Mouse (Mus musculus) kidney, adult 9 months (tissue): ENCODE results near the gene Vps8.

ENCODE experiments used
- DNase-seq: peaks from one replicate; pipeline ENCODE4 v3.0.0; 2022

Vps8 gene

GRCm38 (mm10) chr16:21422645-21423545 is at the start of gene Vps8:
Gene Vps8, plus strand, starts transcription at chr16:21423118.
- DNase-seq, result peak; percentile 93

GRCm38 (mm10) chr16:21373316-21373960 is 49.5 kb upstream of the Vps8 start:
- DNase-seq, result no peak

GRCm38 (mm10) chr16:21374067-21374466 is 48.9 kb upstream of the Vps8 start:
- no peak for DNase-seq

DNA sequence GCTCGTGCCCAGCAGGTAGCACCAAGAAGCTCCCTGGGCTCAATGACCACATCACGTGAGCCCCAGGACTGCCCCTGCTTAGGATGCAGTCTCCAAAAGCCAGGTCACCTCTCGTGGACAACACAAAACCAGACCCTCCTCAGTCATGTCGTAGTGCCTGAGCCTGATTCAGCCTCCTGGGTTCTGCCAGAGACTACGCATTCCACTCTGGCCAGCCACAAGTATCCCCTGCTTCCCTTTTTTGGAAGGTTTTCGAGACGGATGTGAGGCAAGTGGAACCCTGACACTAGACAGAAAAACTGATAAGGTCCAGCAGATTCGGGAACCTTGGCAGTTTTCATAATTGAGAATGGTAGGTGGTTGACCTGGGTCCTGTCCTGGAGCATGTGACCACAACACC is 47.8 kb upstream of the Vps8 start:
- no peak for DNase-seq

DNA sequence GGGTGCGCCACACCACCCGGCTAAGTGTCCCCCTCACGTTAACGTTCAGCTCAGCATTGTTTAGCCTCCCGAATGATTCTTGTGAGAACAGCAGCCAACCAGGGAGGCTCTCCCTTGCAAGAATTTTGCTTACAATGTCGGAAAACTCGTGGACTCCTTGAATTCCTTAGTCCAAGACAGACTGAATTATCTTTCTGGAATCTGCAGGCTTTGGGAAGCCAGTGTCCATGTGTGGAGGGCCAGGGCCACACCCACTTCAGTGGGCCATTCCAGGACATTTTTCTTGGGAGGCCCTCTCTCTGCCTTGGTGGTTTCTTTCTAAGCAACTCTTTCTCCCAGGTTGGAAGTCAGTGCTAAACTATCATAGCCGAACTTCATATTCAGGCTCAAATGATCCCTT is 46.6 kb upstream of the Vps8 start:
- DNase-seq, result no peak

DNA sequence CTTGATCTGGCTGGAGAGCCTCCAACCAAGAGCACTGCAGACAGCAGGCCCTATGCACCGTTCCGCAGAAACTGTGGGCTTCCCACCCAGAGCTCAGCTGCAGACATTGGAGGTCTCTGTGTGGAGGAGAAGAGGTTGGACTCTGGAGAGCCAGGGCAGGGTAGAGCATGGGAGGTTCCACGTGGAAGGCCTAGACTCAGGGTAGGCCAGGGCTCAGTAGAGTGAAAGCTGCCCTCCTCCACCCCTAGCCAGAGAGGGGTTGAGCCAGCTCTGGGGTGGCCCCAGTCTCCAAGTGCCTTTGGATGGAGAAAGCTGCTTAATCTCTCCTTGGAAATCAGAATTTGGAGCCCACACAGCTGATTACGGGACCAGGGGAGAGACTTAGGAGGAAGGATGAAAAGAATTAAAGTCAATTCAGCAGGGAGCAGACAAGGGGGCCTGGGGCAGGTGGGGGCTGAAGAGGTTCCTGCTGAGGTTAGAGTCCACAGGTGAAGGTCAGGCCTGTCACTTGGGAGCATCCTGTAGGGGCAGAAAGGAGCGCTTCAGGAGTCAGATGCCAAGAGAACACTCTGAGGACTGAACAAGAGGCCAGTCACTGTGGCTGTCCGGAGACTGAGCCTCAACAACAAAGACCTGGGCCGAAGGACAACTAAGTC is 45.8 kb upstream of the Vps8 start:
- no peak for DNase-seq

GRCm38 (mm10) chr16:21377605-21377968 is 45.3 kb upstream of the Vps8 start:
- no peak for DNase-seq

DNA sequence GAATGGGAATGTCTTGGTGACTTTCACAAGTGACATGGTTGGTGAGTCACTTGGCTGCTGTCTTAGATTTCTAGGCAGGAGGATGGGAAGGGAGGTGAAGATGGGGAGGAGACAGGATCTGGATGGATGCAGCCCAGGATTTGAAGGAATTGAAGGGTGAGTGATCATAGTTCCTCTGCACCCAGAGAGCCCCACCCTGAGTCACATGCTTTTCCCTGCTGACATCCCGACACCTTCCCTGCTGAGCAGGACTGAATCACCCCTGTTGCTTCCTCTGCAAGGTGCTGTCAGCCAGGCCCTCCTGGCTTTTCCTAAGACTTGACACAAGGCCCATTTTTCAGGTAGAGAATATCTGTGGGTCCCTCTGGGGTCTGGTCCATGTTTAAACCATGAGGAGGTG is 41.4 kb upstream of the Vps8 start:
- no peak for DNase-seq

GRCm38 (mm10) chr16:21382152-21382911 is 40.6 kb upstream of the Vps8 start:
- no peak for DNase-seq

DNA sequence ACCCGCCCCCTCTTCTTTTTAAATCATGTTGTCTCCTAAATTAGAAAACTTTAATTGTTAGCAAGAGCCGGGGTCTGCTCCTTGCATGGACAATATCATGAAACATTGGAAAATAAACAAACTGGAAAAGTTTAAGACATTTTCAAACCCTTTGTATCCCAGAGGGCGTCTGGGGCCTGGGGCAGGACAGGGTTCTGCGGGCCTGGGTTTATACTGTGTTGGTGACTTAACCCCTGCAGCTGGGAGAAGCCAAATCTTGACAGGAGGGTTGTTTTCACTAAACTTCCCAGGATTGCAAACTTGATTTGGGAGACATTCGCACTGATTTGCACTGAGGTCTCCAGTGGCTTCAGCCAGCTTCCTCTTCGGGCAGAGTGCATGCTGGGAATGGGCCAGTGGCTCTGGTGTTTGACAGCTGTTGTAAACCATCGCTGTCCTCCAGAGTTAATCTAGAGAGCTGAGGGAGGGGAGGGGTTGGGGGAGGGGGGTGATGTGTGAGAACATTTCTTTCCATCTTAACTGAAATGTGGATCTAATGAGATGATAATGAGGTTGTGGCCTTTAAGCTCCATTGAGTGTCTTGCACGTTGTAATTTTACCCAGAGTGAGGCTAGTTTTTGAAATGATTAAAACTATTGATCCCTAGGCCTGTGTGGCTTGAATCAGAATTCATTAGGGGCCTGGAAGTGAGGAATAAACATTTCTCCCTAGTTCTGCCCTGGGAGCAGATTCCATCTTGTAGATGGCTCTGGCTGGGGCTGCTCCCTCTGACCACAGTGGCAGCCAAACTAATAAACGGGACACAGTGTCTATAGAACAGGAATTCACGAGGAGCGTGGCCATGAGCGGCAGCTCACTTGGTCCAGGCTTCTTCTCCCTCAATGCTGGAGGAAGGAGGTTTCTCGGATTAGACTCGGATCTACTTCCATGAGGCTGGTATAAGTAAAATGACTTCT is 36.7 kb upstream of the Vps8 start:
- peak; percentile 29 for DNase-seq

- DNase-seq, result peak; percentile 27
Observed at GRCm38 (mm10) chr16:21389316-21389715, 33.6 kb upstream of the Vps8 start.

- DNase-seq, result no peak
Observed at GRCm38 (mm10) chr16:21390744-21391143, 32.2 kb upstream of the Vps8 start.

DNA sequence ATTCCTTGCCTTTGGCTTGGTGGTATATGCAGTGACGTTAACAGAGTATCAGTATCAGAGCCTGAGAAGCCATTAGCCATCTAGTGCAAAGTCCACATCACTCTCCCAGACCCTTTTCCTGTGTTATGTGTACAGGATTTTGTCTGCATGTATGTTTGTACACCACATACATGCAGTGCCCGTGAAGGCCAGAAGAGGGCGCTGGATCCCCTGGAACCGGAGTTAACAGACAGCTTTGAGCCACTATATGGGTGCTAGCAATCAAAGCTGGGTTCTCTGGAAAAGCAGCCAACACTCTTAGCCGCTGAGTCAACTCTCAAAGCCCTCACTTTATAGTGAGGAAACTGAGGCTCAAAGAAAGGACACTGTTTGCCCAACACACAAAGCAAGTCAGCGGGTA is 30.8 kb upstream of the Vps8 start:
- no peak for DNase-seq

DNA sequence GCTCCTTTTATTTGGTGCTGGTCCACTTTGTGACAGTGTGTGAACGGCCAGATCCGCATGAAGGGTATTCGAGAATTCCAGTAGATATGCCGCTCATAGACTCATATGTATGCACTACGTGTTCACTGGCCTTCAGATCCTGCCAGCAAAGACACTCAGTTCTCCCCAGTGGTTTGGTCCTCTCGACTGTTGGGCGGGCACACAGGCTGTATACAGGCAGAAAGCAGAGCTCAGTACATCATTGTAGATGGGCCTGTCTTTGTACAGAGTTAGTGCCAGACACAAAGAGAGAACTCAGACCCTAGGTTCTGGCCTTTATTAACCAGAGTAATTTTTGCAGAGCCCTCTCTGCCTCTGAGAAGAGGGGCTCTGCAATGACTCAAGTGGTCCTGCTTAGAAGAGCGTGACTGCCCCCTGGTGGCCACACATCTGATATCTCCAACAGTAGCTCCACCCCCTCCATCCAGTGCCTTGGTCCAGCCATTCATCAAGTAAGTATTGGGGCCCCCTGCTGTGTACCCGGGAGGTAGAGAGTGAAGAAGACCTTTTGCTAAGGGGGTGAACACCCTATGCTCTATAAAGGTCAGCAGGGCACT is 30.3 kb upstream of the Vps8 start:
- peak; percentile 84 for DNase-seq

DNA sequence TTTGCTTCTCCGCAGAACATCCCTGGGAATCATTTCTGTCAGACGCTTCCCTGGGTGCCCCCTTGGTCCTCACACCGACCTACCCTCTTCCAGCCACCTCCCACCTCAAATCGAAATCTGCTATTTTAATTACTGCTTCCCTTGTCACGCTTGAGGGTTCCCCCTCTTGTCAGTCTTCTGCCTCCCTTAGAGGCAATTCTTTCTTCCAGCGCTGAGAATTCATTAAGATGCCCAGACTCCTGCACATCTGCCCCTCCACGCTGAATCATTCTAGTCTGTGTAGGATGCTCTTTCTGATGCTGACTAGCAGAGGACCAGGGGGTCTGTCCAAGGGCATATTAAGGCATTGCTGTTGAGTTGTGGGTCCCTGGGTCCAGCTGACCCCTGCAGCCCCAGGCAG is 27.4 kb upstream of the Vps8 start:
- no peak for DNase-seq

DNA sequence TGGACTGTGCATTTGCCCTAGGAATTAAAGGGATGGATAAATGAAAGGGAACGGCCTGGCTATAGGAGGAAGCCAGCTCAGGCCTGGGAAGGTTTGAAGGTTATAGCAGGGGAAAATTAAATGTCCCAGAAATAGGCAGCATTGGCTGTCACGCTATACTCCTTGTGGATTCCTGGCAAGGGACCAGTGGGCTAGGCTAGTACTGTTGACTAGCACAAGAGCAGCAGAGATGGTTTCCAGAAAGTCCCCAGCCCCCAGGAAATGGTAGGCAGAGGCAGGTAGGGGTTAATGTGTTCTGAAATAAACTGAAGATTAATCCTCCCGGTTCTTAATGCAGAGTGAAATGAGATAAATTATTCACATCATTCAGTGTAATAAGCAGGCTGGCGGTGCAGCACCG is 25.2 kb upstream of the Vps8 start:
- DNase-seq, result no peak

GRCm38 (mm10) chr16:21398345-21399051 is 24.4 kb upstream of the Vps8 start:
- no peak for DNase-seq

GRCm38 (mm10) chr16:21399942-21400341 is 23.0 kb upstream of the Vps8 start:
- DNase-seq, result no peak

GRCm38 (mm10) chr16:21402068-21402467 is 20.9 kb upstream of the Vps8 start:
- peak; percentile 29 for DNase-seq

GRCm38 (mm10) chr16:21403402-21403801 is 19.5 kb upstream of the Vps8 start:
- DNase-seq, result no peak

- peak; percentile 58 for DNase-seq
Observed at GRCm38 (mm10) chr16:21404631-21405030, 18.3 kb upstream of the Vps8 start.
